Mouse (Mus musculus): ENCODE data around the gene Aig1. TPM values are rescaled to one million over a fixed set of nuclear protein-coding genes. Genes with fewer than 3 reads are reported as not detected.

The Aig1 gene
- polyA plus RNA-seq, 1 experiment from 2014 or later, result 93.6 TPM

DNA sequence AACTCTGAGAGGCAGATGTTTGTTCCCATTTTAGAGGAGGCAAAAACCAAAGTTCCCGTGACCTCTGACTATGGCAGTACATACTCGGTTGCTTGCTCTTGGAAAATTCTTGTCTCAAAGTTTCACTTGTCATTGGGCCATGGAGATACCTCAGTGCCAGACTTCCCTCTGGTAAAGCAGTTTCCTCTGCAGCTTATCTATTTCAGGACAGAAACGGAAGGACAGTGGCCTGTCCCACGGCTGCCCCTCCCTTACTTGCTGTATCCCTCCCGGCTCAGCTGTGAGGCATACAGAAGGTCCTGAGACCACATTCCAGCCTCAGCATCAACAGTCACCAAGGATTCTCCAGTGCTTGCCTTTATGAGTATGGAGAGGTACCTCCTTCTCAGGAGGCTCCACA is 182.7 kb downstream of the Aig1 start:
- WGBS, result 80% methylated on average over 5 of the region's 5 CpGs
- H3K36me3 ChIP-seq (replicated peaks; ENCODE audit: control insufficient read depth, insufficient read depth), result no peaks in the 10 kb centered on the region
- H3K9ac ChIP-seq, result no peak overlapping the region

DNA sequence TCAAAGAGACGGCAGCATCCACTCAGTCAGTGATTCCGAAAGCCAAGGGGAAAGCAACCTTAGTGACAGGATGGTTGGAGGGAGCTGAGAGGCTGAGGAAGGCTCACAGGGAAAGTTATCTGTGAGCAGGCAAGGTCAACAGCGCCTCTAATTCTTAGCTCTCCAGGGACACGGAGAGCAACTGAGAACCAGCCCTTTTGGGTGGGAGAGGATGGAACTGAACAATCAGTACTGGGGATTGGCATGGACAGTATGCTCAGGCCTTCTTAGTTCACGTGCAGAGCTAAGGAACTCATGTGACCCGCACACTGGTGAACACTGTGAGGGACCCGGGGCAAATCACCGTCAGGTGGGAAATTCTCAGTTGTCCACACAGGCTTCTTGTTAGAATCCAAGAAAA is 183.4 kb downstream of the Aig1 start:
- Histone ChIP-seq H3K9ac (no peak overlapping the region), H3K9me3 (ENCODE audit: control insufficient read depth, low read length) (no peaks in the 10 kb centered on the region), H3K4me3 (replicated peaks; ENCODE audit: low read length) (no peak overlapping the region), H3K4me1 (replicated peaks; ENCODE audit: control insufficient read depth, insufficient read depth, low read length) (0 out of 2 replicates have a peak, but pooled peaks cover 10% of the 10 kb centered on the region), H3K4me2 (replicated peaks) (no peak overlapping the region), H3K27me3 (ENCODE audit: control insufficient read depth, insufficient read depth, low read length) (no peaks in the 10 kb centered on the region), H3K36me3 (replicated peaks; ENCODE audit: control insufficient read depth, insufficient read depth) (no peaks in the 10 kb centered on the region), H3K27ac (no peak overlapping the region)
- WGBS, result 80% methylated on average over 8 of the region's 8 CpGs
- DNase-seq (ENCODE audit: low spot score) (no peak), ATAC-seq (ENCODE audit: low FRiP score) (no peak)

More for the DNA sequence above, 182.7 kb downstream of the Aig1 start:
- no peak overlapping the region for H3K27ac ChIP-seq
- H3K4me2 ChIP-seq (replicated peaks), result no peak overlapping the region
- ATAC-seq (ENCODE audit: low FRiP score) (no peak), DNase-seq (ENCODE audit: low spot score) (no peak)
- no peaks in the 10 kb centered on the region for H3K27me3 ChIP-seq (ENCODE audit: control insufficient read depth, insufficient read depth, low read length)
- no peaks in the 10 kb centered on the region for H3K9me3 ChIP-seq (ENCODE audit: control insufficient read depth, low read length)
- no peak overlapping the region for H3K4me3 ChIP-seq (replicated peaks; ENCODE audit: low read length)
- H3K4me1 ChIP-seq (replicated peaks; ENCODE audit: control insufficient read depth, insufficient read depth, low read length), result 0 out of 2 replicates have a peak, but pooled peaks cover 10% of the 10 kb centered on the region

DNA sequence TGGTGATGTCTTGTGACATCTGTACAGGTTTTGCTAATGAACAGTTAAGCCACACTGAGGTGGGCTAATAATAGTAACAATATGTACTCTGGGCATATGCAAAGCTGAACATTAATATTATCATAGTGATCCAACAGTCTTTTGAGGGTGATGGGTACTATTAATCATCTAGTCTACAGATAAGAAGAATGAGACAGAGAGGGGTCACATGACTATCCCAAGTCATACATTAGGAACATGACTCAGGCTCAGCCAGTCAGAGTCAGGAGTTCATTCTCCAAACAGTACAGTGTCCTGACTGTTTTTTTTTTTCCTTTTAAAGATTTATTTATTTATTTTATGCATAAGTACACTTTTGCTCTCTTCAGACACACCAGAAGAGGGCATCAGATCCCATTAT is 184.3 kb downstream of the Aig1 start:
- ATAC-seq (ENCODE audit: low FRiP score) (no peak), DNase-seq (ENCODE audit: low spot score) (no peak)
- Histone ChIP-seq H3K4me1 (replicated peaks; ENCODE audit: control insufficient read depth, insufficient read depth, low read length) (0 out of 2 replicates have a peak, but pooled peaks cover 10% of the 10 kb centered on the region), H3K4me2 (replicated peaks) (no peak overlapping the region), H3K9me3 (ENCODE audit: control insufficient read depth, low read length) (no peaks in the 10 kb centered on the region), H3K27me3 (ENCODE audit: control insufficient read depth, insufficient read depth, low read length) (no peaks in the 10 kb centered on the region), H3K27ac (no peak overlapping the region), H3K9ac (no peak overlapping the region), H3K36me3 (replicated peaks; ENCODE audit: control insufficient read depth, insufficient read depth) (no peaks in the 10 kb centered on the region), H3K4me3 (replicated peaks; ENCODE audit: low read length) (no peak overlapping the region)

DNA sequence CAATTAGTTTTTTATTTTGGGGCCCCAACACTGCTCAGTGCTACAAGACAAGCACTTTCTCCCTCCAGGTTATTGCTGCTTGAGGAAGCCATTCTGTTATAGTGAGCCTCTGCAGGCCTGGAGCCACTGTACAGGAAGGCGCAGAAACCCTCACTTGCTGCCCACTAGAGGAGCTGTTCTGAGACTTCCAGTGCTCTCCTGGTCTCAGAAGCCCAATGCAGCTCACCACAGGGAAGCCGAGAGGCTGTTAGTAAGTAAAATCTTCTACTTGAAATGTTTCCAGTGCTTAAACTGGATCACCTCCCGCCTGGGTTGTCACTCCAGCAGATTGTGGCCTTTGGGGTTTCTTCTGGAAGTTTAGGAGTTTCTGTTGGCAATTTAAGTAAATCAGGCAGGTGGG is 186.2 kb downstream of the Aig1 start:
- Histone ChIP-seq H3K4me2 (replicated peaks) (no peak overlapping the region), H3K9ac (no peak overlapping the region), H3K9me3 (ENCODE audit: control insufficient read depth, low read length) (no peaks in the 10 kb centered on the region), H3K36me3 (replicated peaks; ENCODE audit: control insufficient read depth, insufficient read depth) (no peaks in the 10 kb centered on the region), H3K4me3 (replicated peaks; ENCODE audit: low read length) (no peak overlapping the region), H3K27ac (no peak overlapping the region), H3K4me1 (replicated peaks; ENCODE audit: control insufficient read depth, insufficient read depth, low read length) (0 out of 2 replicates have a peak, but pooled peaks cover 4% of the 10 kb centered on the region), H3K27me3 (ENCODE audit: control insufficient read depth, insufficient read depth, low read length) (no peaks in the 10 kb centered on the region)
- DNase-seq (ENCODE audit: low spot score) (no peak), ATAC-seq (ENCODE audit: low FRiP score) (no peak)
- WGBS, result 54% methylated on average over 3 of the region's 3 CpGs

DNA sequence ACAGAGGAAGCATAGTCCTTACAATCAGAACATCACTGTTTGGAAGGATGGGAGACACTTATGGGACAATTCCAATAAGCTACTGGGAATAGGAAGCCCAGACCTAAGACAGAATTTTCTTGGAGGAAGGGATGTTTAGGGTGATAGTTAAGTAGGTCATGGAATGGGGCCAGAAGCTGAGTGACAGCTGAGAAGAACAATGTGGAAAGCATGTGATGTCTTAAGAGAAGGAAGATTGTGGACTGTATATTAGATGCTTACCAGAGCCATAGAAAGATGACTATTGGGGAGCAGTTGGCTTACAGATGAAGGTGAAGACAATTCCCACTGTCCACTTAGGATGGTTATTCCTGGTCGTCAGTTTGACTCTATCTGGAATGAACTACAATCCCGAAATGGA is 191.3 kb downstream of the Aig1 start:
- Histone ChIP-seq H3K36me3 (replicated peaks; ENCODE audit: control insufficient read depth, insufficient read depth) (no peaks in the 10 kb centered on the region), H3K4me1 (replicated peaks; ENCODE audit: control insufficient read depth, insufficient read depth, low read length) (no peaks in the 10 kb centered on the region), H3K9ac (no peak overlapping the region), H3K9me3 (ENCODE audit: control insufficient read depth, low read length) (no peaks in the 10 kb centered on the region), H3K4me3 (replicated peaks; ENCODE audit: low read length) (no peak overlapping the region), H3K4me2 (replicated peaks) (no peak overlapping the region), H3K27me3 (ENCODE audit: control insufficient read depth, insufficient read depth, low read length) (no peaks in the 10 kb centered on the region), H3K27ac (no peak overlapping the region)
- no peak for DNase-seq (ENCODE audit: low spot score)
- 93% methylated on average over 2 of the region's 2 CpGs for WGBS
- ATAC-seq (ENCODE audit: low FRiP score), result no peak

DNA sequence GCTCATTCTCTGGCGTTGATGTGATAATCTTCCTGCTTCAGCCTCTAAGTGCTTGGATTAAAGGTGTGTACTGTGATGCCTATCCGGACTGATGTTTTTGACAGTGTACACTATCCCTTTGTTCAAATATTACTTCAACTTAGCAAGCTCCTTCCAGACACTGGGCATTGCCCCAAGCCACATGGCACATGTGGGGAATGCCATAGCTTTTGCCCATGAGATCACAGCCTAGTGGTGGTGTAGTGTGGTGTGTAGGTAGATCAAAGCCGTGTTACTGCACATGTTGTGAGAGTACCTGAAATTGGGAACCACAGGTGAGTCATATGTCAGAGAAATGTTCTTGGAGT is 193.8 kb downstream of the Aig1 start:
- no peak overlapping the region for H3K4me2 ChIP-seq (replicated peaks)
- ATAC-seq (ENCODE audit: low FRiP score) (no peak), DNase-seq (ENCODE audit: low spot score) (no peak)
- no peaks in the 10 kb centered on the region for H3K4me1 ChIP-seq (replicated peaks; ENCODE audit: control insufficient read depth, insufficient read depth, low read length)
- 73% methylated on average over 3 of the region's 3 CpGs for WGBS
- no peak overlapping the region for H3K4me3 ChIP-seq (replicated peaks; ENCODE audit: low read length)
- H3K27me3 ChIP-seq (ENCODE audit: control insufficient read depth, insufficient read depth, low read length), result no peaks in the 10 kb centered on the region
- H3K27ac ChIP-seq, result no peak overlapping the region
- no peak overlapping the region for H3K9ac ChIP-seq
- no peaks in the 10 kb centered on the region for H3K36me3 ChIP-seq (replicated peaks; ENCODE audit: control insufficient read depth, insufficient read depth)
- no peaks in the 10 kb centered on the region for H3K9me3 ChIP-seq (ENCODE audit: control insufficient read depth, low read length)

DNA sequence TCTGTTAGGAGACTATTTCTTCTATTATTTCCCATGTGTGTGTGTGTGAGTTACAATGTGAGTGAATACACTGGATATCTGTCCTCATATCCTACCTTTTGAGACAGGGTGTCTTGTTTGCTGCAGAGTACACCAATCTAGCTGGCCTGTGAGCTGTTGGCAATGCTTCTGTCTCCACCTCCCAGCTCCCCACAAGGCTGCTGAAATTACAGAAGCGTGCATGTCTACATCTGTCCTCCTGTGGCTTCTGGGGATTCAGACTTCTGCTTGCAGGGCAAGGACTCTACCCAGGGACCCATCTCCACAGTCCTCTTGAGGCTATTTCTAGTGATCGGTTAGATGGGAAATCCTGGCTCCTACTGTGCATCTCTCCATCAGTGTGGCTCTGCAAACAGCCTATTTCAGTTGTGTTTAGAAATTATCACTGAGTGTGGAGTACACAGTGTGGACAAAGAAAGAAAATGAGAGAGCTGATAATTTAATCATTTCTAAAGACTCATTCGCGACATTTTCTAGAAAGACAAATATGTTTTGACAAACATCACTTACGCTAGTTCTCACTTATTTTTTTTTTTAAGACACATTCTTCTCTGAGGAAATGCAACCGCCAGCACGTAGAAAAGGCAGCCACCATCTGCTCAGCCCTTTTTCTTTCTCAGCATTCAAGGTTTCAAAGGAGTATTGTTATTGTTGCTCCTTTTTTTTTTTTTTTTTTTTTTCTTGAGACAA is 194.3 kb downstream of the Aig1 start:
- H3K27me3 ChIP-seq (ENCODE audit: control insufficient read depth, insufficient read depth, low read length), result no peaks in the 10 kb centered on the region
- DNase-seq (ENCODE audit: low spot score), result no peak
- H3K4me2 ChIP-seq (replicated peaks), result no peak overlapping the region
- H3K9ac ChIP-seq, result no peak overlapping the region
- 0 out of 2 replicates have a peak overlapping the region, but pooled peaks have one; percentile 14 for H3K27ac ChIP-seq
- WGBS, result 58% methylated on average over 7 of the region's 7 CpGs
- H3K9me3 ChIP-seq (ENCODE audit: control insufficient read depth, low read length), result no peaks in the 10 kb centered on the region
- no peaks in the 10 kb centered on the region for H3K4me1 ChIP-seq (replicated peaks; ENCODE audit: control insufficient read depth, insufficient read depth, low read length)
- H3K4me3 ChIP-seq (replicated peaks; ENCODE audit: low read length), result no peak overlapping the region
- ATAC-seq (ENCODE audit: low FRiP score), result no peak
- no peaks in the 10 kb centered on the region for H3K36me3 ChIP-seq (replicated peaks; ENCODE audit: control insufficient read depth, insufficient read depth)

DNA sequence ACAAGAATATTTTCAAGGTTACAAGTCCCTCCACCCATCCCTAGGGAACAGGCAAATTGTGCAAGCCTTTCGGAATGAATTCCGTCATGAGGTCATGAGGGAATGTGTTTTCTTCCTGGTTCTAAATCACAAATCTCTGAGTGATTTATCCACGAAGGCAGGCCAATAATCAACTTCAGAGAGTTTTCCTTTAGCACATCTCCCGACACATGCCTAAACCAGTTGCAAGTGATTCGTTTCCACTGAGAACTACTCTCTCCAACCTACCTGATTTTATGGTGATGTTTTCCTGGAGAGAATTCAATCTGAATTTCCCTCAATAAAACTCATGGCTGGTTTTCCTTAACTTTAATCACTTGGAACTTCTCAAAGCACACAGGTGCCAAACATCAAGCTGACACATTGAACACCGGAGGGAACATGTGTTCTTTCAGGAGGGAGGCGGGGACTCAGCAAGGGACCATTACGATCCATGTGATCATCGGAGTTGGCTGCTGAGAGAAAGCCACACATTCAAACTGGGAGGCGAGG is 201.5 kb downstream of the Aig1 start:
- H3K9ac ChIP-seq, result no peak overlapping the region
- WGBS, result 86% methylated on average over 10 of the region's 10 CpGs
- no peak overlapping the region for H3K27ac ChIP-seq
- H3K4me2 ChIP-seq (replicated peaks), result no peak overlapping the region
- H3K9me3 ChIP-seq (ENCODE audit: control insufficient read depth, low read length), result no peaks in the 10 kb centered on the region
- H3K4me3 ChIP-seq (replicated peaks; ENCODE audit: low read length), result no peak overlapping the region
- H3K36me3 ChIP-seq (replicated peaks; ENCODE audit: control insufficient read depth, insufficient read depth), result no peaks in the 10 kb centered on the region
- no peaks in the 10 kb centered on the region for H3K27me3 ChIP-seq (ENCODE audit: control insufficient read depth, insufficient read depth, low read length)
- no peaks in the 10 kb centered on the region for H3K4me1 ChIP-seq (replicated peaks; ENCODE audit: control insufficient read depth, insufficient read depth, low read length)
- no peak for ATAC-seq (ENCODE audit: low FRiP score)
- DNase-seq (ENCODE audit: low spot score), result no peak

DNA sequence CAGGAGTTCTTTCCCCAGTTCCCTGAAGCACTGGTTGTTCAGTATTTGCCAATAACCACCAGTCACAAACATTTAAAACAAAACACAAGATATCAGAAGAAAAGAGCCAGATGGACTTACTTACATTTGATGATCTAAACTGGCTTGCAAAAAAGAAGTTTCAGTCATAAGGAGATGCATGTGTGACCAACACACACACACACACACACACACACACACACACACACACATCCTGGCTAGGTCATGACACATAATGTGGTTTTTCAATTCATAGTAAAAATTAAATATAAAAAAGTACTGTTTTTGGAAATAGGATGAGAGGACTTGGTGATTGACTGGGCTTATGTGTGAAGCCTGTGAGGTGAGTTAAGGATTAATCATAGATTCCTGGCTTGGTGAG is 205.3 kb downstream of the Aig1 start:
- Histone ChIP-seq H3K36me3 (replicated peaks; ENCODE audit: control insufficient read depth, insufficient read depth) (no peaks in the 10 kb centered on the region), H3K4me3 (replicated peaks; ENCODE audit: low read length) (no peak overlapping the region), H3K27ac (no peak overlapping the region), H3K4me2 (replicated peaks) (no peak overlapping the region), H3K4me1 (replicated peaks; ENCODE audit: control insufficient read depth, insufficient read depth, low read length) (no peaks in the 10 kb centered on the region), H3K9me3 (ENCODE audit: control insufficient read depth, low read length) (no peaks in the 10 kb centered on the region), H3K9ac (no peak overlapping the region), H3K27me3 (ENCODE audit: control insufficient read depth, insufficient read depth, low read length) (no peaks in the 10 kb centered on the region)
- ATAC-seq (ENCODE audit: low FRiP score), result no peak
- DNase-seq (ENCODE audit: low spot score), result no peak

DNA sequence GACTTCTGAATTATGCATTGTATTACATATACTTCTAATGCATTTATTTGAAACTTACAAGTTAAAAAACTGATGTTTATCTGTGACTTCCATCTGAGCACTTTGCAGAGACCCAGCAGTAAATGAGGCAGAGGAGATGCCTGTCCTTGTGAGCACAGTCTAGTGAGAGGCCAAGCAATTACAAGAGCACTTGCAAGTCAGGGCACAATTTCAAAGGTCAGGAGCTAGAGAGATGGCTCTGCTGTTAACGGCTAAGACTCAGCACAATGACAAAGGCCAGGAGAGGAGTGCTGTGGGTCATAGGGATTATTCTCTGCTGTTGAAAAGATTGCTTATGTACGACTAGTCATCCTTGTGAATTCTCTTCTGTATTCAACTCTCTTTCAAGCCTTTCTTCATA is 209.0 kb downstream of the Aig1 start:
- 39% methylated on average over 2 of the region's 2 CpGs for WGBS
- H3K36me3 ChIP-seq (replicated peaks; ENCODE audit: control insufficient read depth, insufficient read depth), result no peaks in the 10 kb centered on the region
- H3K9me3 ChIP-seq (ENCODE audit: control insufficient read depth, low read length), result no peaks in the 10 kb centered on the region
- ATAC-seq (ENCODE audit: low FRiP score) (no peak), DNase-seq (ENCODE audit: low spot score) (no peak)
- H3K4me2 ChIP-seq (replicated peaks), result no peak overlapping the region
- no peak overlapping the region for H3K27ac ChIP-seq
- H3K4me1 ChIP-seq (replicated peaks; ENCODE audit: control insufficient read depth, insufficient read depth, low read length), result no peaks in the 10 kb centered on the region
- H3K27me3 ChIP-seq (ENCODE audit: control insufficient read depth, insufficient read depth, low read length), result no peaks in the 10 kb centered on the region
- no peak overlapping the region for H3K4me3 ChIP-seq (replicated peaks; ENCODE audit: low read length)
- H3K9ac ChIP-seq, result no peak overlapping the region

All from hindbrain, embryonic 14.5 days (tissue).